Mouse (Mus musculus) adrenal gland, adult 8-10 months (tissue): ENCODE data around the gene Kdm2b. TPM values are rescaled to one million over a fixed set of nuclear protein-coding genes. Genes with fewer than 3 reads are reported as not detected.

ENCODE experiments used
- DNase-seq: peaks from one replicate; pipeline ENCODE4 v3.0.0; 2022
- total RNA-seq, 4 experiments: library from RNA; stranded (reverse); gene quantifications; 2 replicates each; pipeline ENCODE4 v1.2.4; 2022

Kdm2b gene
- total RNA-seq, 4 experiments from 2014 or later = 16.9 to 20.0 (median 18.5) TPM

GRCm38 (mm10) chr5:122925534-122925958 is 64.1 kb downstream of the Kdm2b start:
- DNase-seq = peak; percentile 25

- no peak for DNase-seq
Measured at GRCm38 (mm10) chr5:122923871-122924465, 65.7 kb downstream of the Kdm2b start.

GRCm38 (mm10) chr5:122921941-122922340 is 67.7 kb downstream of the Kdm2b start:
- no peak for DNase-seq

GRCm38 (mm10) chr5:122920557-122920956 is 69.1 kb downstream of the Kdm2b start:
- no peak for DNase-seq

GRCm38 (mm10) chr5:122917982-122918711 is 71.5 kb downstream of the Kdm2b start:
- DNase-seq = no peak

GRCm38 (mm10) chr5:122916147-122916546 is 73.5 kb downstream of the Kdm2b start:
- no peak for DNase-seq

GRCm38 (mm10) chr5:122912863-122913262 is 76.8 kb downstream of the Kdm2b start:
- DNase-seq = no peak

- DNase-seq = no peak
Measured at GRCm38 (mm10) chr5:122909481-122909880, 80.1 kb downstream of the Kdm2b start.

- DNase-seq = no peak
Measured at GRCm38 (mm10) chr5:122908001-122908400, 81.6 kb downstream of the Kdm2b start.

GRCm38 (mm10) chr5:122907182-122907581 is 82.4 kb downstream of the Kdm2b start:
- DNase-seq = no peak

- DNase-seq = no peak
Measured at GRCm38 (mm10) chr5:122903165-122903564, 86.5 kb downstream of the Kdm2b start.

- DNase-seq = no peak
Measured at GRCm38 (mm10) chr5:122902228-122902627, 87.4 kb downstream of the Kdm2b start.

- no peak for DNase-seq
Measured at GRCm38 (mm10) chr5:122901666-122902065, 88.0 kb downstream of the Kdm2b start.

GRCm38 (mm10) chr5:122901179-122901578 is 88.4 kb downstream of the Kdm2b start:
- no peak for DNase-seq

GRCm38 (mm10) chr5:122900558-122901171 is 89.0 kb downstream of the Kdm2b start:
- DNase-seq = no peak

GRCm38 (mm10) chr5:122899777-122900557 is 89.7 kb downstream of the Kdm2b start:
- DNase-seq = peak; percentile 91

- no peak for DNase-seq
Measured at GRCm38 (mm10) chr5:122898963-122899776, 90.5 kb downstream of the Kdm2b start.

- DNase-seq = no peak
Measured at GRCm38 (mm10) chr5:122898153-122898552, 91.5 kb downstream of the Kdm2b start.

GRCm38 (mm10) chr5:122894821-122895220 is 94.8 kb downstream of the Kdm2b start:
- DNase-seq = no peak

- no peak for DNase-seq
Measured at GRCm38 (mm10) chr5:122894007-122894637, 95.5 kb downstream of the Kdm2b start.

- DNase-seq = no peak
Measured at GRCm38 (mm10) chr5:122893270-122893669, 96.4 kb downstream of the Kdm2b start.
